Mouse (Mus musculus) R1 (cell line): ENCODE measurements around the gene Lctl.

Experiments used
- DNase-seq: peaks from one replicate; pipeline ENCODE4 v3.0.0-alpha.2; 2018; ENCODE audit warnings: low read depth, low spot score

The Lctl gene

DNA sequence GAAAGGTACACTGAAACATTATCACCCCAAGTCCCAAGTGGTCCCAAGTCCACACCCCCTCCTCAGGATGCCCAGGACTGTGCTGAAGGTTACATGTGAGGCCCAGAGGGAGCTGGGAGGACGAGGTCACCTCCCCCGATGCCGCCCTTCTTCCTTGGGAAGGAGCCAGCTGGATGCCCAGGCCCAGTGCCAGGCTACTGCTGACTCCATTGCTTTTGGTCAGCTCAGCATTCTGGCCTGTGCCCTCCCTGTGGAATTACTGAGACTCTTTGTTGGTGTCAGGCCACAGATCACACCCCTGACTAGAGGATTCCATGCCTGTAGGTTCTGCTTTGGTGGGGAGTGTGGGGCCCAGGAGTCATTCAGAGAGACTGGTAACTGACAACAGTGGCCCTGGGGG, at the start of gene Lctl:
Gene Lctl (plus strand): TSS at position 272 of the 400 bp plus-strand sequence.
- no peak for DNase-seq

DNA sequence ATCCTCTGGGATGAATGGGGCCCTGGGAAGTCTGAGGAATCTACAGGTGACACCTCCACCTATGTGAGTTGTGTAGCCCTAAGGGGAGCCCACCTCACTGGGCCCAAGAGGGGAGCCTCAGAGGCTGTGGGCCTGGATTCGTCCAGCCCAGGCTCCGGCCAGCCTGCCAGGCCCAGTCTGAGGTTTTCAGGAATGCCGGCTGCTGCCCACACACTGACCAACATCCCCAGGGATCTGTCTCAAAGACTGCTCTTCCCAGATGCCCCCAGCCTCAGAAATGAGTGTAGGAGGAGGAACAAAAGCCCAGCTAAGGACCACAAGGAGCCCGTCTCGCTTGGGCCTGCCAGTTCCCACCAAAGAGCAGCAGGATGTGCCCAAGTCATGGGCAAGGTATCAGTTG, 49.2 kb upstream of the Lctl start:
- no peak for DNase-seq

DNA sequence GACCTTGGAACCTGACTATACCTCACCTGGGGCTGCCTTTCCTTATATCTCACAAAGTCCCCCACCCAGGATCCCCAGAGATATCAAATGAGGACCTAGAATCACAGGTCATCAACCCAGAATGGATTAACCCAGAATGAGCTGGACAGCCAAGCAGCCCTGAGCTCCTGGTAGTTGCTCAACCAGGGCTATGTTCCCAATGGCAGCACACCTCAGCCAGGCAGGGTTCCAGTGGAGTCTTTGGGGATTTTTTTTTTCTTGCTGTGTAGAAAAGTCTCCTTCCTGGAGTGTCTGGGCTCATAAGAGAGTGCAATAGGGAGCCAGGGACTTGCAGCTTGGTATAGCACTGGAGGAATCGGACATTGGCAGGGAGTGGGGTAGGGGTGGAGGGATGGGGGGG, 48.4 kb upstream of the Lctl start:
- DNase-seq, result no peak

DNA sequence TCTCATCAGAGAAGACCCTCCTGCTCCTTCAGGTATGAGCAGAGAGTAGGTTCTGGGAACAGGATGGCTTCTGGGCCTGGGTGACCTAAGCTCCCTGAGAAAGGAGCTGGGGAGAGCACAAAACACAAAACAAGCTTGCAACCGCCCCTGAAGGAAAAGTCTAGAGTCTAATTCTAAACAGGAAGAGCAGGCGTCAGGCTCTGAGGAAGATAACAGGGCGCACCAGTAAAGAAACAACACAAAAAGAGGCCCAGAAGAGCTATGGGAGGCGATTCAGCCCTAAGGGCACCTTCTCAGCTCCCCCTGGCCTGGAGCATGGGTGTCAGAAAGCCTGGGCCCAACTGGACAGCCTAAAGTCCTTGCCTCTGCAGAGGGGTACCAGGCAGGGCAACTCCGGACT, 47.8 kb upstream of the Lctl start:
- DNase-seq, result no peak

DNA sequence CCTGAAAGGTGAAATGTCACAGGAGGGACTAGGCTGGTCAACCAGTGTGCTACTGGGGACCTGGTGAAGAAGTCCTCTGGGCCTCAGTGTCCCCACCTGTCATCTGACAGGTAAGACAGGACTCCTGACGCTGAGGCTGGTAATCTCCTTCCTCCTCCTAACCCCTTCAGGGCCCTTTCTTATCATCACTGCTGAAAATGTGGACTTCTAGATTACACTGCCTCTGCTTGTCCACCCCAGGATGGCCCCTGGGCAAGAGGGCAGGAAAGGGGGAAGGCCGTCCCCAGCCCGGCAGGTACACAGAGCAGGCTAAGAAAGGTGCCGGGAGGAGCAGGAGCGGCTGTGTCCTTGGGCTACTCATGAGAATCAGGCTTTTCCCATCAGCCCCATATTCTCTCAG, 46.3 kb upstream of the Lctl start:
- no peak for DNase-seq

DNA sequence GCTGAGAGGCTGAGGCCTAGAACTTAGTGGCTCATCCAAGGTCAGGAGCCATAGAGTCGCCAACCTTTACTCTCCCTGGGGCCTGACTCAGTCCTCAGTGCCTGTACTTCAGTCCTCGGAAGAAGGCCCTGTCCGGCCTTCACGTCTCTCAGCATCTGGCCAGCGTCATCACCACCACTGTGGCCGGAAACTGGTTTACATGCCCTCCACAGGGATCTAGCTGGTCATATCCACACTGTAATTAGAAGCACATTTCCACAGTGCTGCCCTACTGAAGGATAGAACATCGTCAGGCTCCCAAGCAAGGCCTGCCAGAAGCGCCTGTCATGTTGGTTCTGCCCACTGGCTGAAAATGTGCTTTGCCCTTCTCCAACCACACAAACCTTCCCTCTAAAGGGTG, 42.1 kb upstream of the Lctl start:
- no peak for DNase-seq

DNA sequence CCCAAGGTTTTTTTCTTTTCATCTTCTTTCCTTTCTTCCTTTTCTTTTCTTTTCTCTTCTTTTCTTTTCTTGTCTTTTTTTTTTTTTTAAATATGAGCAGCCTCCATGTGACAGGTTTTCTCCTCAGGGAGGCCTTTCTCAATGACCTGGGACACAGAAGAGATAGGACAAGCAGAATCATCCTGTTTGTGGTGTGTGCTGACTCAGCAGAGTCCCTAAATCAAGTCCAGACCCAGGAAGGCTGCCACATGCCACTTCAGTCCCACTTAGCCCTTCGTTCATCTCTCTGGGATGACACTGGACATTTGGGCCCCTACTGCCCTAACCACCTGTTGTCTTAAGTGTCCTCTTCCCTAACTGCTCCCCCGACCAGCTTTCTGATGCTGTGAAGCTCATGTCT, 40.5 kb upstream of the Lctl start:
- DNase-seq, result no peak

DNA sequence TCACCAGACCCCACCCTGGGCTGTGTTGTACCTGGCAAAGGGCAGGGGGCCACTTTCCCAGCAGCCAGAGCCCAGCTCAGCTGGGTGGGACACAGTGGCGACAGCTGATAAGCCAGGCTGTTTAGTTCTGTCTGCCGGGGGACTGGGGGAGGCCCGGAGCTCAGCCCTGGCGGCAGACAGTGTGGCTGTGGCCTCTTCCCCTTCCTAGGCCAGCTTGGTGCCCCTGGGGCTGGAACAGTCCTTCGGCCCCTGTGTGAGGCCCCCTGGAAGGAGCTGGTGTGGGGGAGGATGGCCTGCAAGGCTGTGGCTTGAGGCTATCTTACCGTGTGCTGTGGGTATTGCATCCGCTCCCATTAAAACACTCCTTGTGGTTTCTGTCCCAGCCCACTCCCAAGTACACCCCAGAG, 38.6 kb upstream of the Lctl start:
- DNase-seq, result no peak

DNA sequence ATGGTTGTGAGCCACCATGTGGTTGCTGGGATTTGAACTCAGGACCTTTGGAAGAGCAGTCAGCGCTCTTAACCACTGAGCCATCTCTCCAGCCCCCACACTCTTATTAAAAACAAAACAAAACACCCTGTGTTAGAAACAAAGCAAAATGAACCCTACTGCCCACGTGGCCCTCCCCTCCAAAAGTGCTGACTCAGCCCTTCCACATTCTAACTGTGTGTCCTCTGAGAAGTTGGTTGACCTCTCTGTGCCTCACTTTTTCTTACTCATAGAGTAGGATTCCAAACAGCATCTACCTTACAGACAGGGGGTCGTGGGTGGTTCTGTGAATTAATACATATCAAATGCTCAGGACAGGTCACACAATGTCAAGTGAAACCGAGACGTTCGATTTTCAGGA, 37.0 kb upstream of the Lctl start:
- DNase-seq, result peak; percentile 18

DNA sequence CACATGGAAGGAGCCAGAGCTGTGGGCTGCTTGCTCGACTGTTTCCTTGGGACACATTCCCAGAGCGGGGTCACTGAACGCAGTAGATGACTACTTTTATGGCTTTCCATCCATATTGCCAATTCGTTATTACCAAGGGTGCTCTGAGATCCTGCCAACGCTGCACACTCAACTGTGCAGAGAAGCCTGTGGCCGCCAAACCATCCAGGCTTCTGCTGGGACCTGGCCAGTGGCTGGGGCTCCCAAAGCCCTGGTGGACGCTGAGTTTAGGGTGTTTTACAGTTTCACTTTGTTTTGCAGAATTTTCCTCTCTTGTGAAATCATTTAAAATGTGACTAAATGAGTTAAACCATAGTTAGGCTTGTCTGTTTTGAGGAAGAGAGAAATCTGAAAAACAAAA, 32.7 kb upstream of the Lctl start:
- no peak for DNase-seq

DNA sequence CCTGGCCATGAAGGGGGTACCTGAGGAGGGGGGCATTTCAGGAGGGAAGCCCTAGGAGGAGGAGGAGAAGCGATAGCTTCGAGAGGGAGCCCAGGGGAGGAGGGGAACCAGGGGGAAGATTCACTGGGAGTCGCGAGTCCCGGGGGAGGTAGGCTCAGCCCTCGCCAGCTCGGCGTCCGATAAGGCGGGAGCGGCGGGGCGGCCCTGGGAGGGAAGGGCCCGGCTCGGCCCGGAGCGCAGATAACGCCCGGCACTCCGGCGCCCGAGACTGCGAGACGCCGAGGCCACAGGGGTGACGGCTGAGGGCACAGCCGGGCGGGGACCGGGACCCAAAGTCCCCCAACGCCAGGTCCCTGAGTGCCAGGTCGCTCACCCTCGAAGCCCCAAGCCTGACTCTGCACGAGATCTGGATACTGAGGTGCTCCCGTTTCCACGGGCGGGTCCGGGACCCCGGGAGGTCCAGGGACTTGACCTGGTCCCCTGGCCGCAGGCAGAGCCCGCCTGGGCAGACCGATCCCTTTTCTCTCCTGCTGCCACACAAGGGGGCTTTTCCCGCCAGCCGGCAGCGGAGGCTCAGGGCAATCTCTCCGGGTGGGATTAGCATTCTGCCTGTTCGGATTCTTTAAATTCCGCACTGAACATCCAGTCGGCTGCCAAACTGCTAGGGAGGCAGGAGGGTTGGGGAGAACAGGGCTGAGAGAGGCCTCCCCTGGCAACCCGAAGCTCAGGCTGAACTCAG, 32.1 kb upstream of the Lctl start:
- DNase-seq, result peak; percentile 87

DNA sequence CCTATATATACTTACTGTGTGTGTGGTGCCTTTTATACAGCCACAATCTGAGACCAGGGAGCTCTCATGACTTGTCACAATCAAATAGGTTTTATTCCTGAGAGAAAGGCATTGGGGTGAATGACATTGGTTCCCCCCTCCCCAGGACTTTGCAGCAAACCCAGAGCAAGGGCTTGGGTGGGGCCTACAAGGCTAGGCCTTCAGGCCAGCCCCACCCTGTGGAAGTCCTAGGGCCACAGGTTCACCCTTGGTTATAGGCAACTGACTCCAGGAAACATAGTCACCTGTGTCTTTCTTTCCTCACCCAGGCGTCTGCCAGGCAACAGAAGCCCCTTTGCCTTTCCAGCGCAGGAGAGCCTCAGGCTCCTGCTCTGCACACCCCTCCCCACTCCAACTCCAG, 31.0 kb upstream of the Lctl start:
- DNase-seq, result peak; percentile 32

DNA sequence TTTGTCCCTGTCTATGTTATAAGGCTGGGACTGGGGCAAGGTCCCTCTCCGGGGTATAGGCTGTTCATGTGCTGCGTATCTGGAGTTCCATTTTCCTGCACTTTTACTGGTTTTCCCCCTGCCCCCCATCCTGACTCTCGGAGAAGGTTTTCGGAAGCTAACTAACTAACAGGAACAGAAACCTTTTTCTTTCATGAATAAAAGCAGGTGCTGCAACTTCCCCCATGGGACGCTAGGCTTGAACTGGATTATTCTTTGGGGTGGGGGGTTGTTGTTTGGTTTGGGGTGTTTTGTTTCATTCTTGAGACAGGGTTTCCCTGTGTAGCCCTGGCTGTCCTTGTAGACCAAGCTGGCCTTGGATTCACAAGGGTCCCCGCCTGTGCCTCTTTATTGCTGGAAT, 30.4 kb upstream of the Lctl start:
- DNase-seq, result no peak

DNA sequence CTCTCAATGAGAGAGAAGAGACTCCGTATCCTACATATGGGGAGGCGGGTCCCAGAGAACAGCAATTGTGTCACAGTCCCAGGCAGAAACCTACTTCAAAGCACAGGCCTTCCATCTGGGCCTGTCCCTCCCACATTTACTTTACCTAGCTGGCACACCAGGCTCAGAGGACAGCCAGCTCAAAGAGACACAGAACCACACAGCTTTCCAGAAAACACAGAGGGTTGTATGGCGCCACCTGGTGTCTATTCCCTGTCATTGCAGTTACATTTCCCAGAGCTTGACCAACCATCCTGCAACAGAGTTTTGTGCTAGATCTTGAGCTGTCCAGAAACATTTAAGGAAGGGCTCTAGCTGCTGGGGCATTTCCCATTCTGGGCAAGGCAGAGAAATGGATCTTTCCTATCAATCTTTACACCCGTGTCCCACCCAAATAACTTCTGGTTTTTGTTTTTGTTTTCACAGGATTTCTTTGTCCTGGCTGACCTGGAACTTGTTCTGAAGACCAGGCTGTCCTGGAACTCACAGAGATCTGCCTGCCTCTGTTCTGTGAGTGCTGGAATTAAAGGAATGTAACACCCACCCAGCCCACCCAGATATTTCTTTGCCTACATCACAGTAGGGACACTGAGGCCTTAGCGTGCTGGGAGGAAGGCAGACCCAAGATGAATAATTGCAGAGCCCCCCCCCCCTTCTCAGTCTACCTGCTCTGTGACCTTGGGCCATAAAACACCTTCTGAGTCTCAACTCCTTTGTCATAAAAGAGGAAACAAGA, 29.3 kb upstream of the Lctl start:
- peak; percentile 96 for DNase-seq

DNA sequence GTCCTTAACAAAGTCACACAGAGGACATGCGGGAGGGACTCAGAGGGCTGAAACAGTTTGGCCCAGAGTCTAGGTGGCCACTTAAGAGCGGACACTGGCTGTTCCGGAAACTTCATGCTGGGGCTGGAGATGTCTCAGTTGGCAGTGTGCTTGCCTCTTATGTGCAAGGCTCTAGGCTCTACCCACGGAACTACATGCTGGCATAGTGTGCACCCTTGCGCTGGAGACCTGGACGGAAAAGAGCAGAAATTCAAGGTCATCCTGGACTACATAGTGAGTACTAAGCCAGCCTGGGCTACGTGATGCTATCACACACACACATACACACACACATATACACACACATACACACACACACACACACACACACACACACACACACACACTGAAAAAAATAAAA, 28.6 kb upstream of the Lctl start:
- no peak for DNase-seq

DNA sequence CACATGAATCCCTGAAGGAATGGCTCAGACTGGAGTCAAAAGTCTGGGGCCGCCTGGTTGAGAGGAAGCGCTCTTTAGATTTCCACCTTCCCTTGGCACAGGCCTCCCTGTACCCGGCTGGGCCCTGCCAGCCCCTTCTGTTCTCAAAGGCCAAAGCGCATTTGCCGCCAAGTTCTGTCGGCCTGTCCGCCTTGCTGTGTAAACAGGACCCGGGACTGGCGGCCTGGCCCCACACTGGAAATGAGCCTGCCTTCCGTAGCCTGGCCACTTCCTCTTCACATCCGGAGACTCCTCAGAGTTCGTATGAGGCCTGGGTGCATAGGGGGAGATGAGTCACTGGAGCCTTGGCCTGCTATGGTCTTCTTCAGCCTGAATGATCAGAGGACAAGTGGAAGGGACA, 27.9 kb upstream of the Lctl start:
- no peak for DNase-seq

DNA sequence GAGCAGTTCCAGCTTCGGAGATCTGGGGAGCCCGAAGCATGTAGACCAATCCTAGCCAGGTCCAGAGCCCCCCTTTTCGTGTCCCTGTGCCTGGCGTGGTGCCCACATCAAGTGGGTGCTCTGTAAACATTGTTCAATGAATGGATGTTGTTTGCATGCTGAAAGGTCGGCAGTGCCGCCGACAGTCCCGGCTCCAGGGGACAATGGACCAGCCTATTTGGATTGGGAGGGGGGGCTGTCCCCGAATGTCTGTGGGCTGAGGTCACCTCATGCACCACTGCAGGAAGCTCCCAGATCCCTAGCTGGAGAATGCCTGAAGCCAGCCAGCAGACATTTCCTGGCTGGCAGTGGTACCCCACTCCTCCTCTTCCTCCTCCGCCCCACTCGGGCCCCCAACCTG, 22.9 kb upstream of the Lctl start:
- no peak for DNase-seq

DNA sequence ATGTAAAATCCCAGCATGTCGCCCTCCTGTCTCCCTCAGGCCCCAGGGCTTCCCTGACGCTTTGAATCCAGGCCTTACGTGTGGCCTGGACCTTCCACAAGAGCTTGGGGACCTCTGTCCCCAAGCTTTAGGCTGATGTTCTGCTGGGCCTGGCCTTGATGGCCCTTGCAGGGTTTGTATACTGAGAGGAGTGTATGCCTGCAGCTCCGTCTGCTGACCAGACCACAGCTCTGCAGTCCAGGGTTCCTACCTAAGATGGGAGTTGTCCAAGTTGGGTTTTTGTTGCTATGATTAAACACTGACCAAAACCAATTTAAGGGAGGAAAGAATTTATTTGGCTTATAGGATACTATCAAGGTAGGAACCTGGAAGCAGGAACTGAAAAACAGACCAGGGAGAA, 18.7 kb upstream of the Lctl start:
- no peak for DNase-seq

DNA sequence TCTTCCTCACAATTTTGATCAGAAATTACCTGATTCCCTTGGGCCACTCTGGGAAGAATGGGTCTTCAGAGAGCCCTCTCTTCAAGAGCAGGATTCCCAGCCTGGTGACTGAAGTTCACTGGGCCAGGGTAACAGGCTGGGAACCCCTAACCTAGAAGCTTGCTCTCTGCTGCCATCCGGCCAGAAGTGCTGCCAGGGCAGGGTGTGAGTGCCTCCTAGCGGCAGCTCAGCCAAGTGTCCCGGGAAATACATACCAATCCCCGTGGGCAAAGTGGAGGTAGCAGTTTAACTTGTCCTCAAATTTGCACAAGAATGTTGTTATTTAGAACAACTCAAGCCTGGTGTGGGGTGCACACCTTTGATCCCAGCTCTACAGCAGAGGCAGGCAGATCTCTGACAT, 16.5 kb upstream of the Lctl start:
- peak; percentile 87 for DNase-seq

DNA sequence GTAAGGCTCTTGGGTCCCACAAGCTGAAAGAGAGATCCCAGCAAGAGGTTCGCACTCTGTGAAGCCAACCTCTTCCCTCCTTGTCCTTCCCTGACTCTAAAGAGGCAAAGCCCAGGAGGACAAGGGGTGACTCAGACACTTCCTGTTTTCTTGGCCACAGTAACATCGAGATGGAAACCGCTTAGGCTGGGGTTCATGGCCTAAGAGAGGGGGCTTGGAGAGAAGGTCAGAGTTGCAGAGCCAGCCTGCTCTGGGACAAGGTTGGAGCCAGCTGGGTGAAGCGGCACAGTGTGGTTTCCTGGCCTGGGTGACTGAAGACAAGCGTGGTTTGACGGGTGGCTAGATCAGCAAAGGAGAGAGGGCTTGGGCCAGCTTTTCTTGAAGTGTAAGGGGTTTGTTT, 11.6 kb upstream of the Lctl start:
- no peak for DNase-seq

DNA sequence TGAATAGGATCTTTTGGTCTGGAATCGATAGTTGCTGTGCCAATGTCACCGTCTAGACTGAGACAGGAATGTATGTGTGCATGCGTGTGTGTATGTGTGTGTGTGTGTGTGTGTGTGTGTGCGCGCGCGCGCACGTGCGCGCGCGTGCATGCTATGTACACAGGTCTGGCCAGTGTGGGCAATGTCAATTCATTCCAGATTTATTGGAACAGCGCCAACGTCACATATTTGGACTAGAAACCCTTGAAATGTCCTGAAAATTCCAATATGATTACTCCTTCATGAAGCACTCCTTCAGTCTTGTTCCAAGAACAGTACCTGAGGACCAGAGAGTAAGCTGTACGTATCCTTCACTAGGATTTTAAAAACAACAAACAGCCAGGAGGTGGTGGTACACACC, 6.4 kb upstream of the Lctl start:
- no peak for DNase-seq

DNA sequence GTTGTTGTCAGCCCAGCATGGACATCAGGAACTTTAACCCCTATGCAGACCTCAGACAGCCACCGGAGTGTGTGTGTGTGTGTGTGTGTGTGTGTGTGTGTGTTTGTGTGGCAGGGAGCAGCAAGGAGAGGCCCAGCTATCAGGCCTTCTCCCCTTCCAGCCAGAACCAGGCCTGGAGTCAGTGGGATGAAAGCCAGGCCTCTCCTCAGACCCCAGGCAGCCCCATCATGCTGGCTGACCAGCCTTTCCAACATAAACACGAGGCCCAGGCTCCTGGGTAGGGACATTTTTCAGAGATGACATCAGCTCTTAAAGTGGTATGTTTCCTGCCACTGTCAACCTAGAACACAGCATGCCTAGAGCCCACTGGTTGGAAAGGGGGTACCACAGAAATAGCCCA, 2.3 kb upstream of the Lctl start:
- no peak for DNase-seq

DNA sequence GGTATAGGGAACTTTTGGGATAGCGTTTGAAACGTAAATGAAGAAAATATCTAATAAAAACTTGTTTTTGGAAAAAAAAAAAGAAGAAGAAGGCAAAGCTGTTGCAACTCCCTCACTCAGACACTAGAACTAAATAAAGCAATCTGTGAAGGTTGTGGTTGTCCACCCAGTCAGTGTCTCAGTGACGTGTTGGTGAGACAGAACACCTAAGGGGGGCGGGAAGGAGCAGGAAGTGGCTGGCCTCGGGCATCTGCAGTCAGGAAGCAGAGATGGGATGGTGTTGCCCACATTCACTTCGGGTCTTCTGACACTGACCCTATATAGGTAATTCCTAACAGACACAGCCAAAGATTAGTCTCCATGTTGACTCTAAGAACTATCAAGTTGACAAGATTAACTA, 1.2 kb upstream of the Lctl start:
- DNase-seq, result no peak
